In the genomic region with DNA sequence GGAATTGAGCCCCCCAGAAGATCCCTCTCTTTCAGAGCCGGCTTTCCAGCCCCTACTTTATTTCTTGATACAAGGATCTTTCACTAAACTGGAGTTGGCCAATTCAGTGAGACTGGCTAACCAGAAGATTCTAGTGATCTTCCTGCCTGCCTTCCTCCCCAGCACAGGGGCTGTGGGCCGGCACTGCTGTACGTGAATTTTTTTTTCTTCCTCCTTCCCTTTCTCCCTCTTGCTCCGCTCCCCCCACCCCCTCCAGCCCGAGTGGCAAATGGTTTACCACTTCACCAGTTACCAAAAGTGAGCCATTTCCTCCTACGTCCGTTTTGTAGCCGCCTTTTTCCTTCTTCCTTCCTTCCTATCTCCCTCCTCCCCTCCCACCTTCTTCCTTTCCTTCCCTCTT, we compare ENCODE assay signal across 23 mouse cellular contexts. TPM values are rescaled to one million over a fixed set of nuclear protein-coding genes. Genes with fewer than 3 reads are reported as not detected.
"Had no signal": no experiment of that assay in that cellular context is flagged by ENCODE, and none has a peak within 500 bp of the region (broad histone marks: within the 10 kb centered on the region; RNA-seq: fewer than 3 reads in every experiment).

No protein-coding gene starts in this region.

- H3K27ac ChIP-seq: kidney, embryonic 15.5 days; left cerebral cortex, adult 2 months; limb, embryonic 12.5 days; liver, embryonic 13.5 days; lung, embryonic 15.5 days; macrophage; midbrain, embryonic 13.5 days; neural tube, embryonic 15.5 days had no signal

- H3K36me3 ChIP-seq: kidney, embryonic 15.5 days; limb, embryonic 12.5 days; liver, embryonic 13.5 days; lung, embryonic 15.5 days; midbrain, embryonic 13.5 days; neural tube, embryonic 15.5 days had no signal

- H3K4me3 ChIP-seq: kidney, embryonic 15.5 days; left cerebral cortex, adult 2 months; limb, embryonic 12.5 days; liver, embryonic 13.5 days; lung, embryonic 15.5 days; midbrain, embryonic 13.5 days; myocyte; neural tube, embryonic 15.5 days had no signal

- DNase-seq: kidney, adult 2 months; kidney, postnatal 25 days; liver; liver, embryonic 13.5 days; liver, postnatal 0 days; lung, postnatal 14 days; right cerebral cortex, adult 18-20 months; right cerebral cortex, postnatal 25 days had no signal

- H3K9me3 ChIP-seq: kidney, embryonic 15.5 days; limb, embryonic 12.5 days; liver, embryonic 13.5 days; lung, embryonic 15.5 days; midbrain, embryonic 13.5 days; neural tube, embryonic 15.5 days had no signal

- H3K9ac ChIP-seq: kidney, embryonic 15.5 days; limb, embryonic 12.5 days; liver, embryonic 13.5 days; liver, postnatal 0 days; lung, embryonic 15.5 days; midbrain, embryonic 13.5 days; neural tube, embryonic 15.5 days had no signal

- ATAC-seq: intestine, embryonic 16.5 days; liver, postnatal 0 days; midbrain, embryonic 13.5 days had no signal

- H3K27me3 ChIP-seq: kidney, embryonic 15.5 days; limb, embryonic 12.5 days; liver, embryonic 13.5 days; lung, embryonic 15.5 days; midbrain, embryonic 13.5 days; neural tube, embryonic 15.5 days had no signal

- H3K4me1 ChIP-seq: kidney, embryonic 15.5 days; limb, embryonic 12.5 days; liver, embryonic 13.5 days; lung, embryonic 15.5 days; midbrain, embryonic 13.5 days; neural tube, embryonic 15.5 days had no signal

RNA-seq across cellular contexts. Expression of gene Fam240a, which starts 1.2 kb away (rescaled TPM):
- total RNA-seq: layer of hippocampus, postnatal 25 days; left cerebral cortex, adult 2 months; left cerebral cortex, postnatal 36 days; megakaryocyte-erythroid progenitor cell, adult 5-6 weeks had no signal
- polyA plus RNA-seq: intestine, embryonic 16.5 days; kidney, adult 2 months; kidney, embryonic 15.5 days; limb, embryonic 12.5 days; liver, embryonic 13.5 days; liver, postnatal 0 days; lung, embryonic 15.5 days; macrophage; midbrain, embryonic 13.5 days; myocyte; neural tube, embryonic 11.5 days; neural tube, embryonic 15.5 days; small intestine, adult 2 months; stomach, embryonic 14.5 days had no signal

RNA-seq across cellular contexts. Expression of gene Tdgf1, which starts 30.5 kb away (rescaled TPM):
- total RNA-seq: megakaryocyte-erythroid progenitor cell, adult 5-6 weeks had no signal
- polyA plus RNA-seq: intestine, embryonic 16.5 days; kidney, adult 2 months; kidney, embryonic 15.5 days; limb, embryonic 12.5 days; liver, embryonic 13.5 days; liver, postnatal 0 days; lung, embryonic 15.5 days; macrophage; midbrain, embryonic 13.5 days; myocyte; neural tube, embryonic 11.5 days; small intestine, adult 2 months; stomach, embryonic 14.5 days had no signal

RNA-seq across cellular contexts. Expression of gene Tmie, which starts 35.6 kb away (rescaled TPM):
- total RNA-seq: megakaryocyte-erythroid progenitor cell, adult 5-6 weeks had no signal

RNA-seq across cellular contexts. Expression of gene Lrrc2, which starts 35.9 kb away (rescaled TPM):
- polyA plus RNA-seq: macrophage; small intestine, adult 2 months; stomach, embryonic 14.5 days had no signal
